Mouse (Mus musculus): Measurements from ENCODE around the gene Slc25a25. TPM values are rescaled to one million over a fixed set of nuclear protein-coding genes. Genes with fewer than 3 reads are reported as not detected.

Slc25a25 gene
- polyA plus RNA-seq, 1 experiment = 16.6 TPM

DNA sequence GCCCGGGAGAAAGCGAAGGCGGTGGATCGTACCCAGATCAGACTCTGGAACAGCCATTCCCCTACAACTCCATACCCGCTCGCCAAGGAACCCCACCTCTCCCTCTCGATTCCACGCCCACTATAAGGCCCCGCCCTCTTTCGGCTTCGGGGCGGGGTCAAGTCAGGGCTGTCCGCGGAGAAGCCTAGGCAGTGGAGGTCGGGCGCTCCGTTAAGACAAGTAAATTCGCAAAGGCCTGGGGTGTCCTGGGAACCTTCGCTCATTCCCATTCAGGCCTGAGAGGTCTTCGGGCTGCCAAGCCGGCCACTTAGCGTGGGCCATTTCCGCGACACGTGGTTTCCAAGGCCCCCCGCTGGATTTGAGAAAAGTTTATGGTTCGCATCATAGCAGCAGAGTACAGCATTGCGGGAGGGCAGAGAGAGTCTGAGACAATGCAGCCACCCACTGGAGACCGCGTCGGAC, 55.7 kb downstream of the Slc25a25 start, which contains the start of gene Ptges2:
Gene Ptges2, plus strand, starts transcription at position 413 of the 462 bp plus-strand sequence.
- Histone ChIP-seq H3K4me1 (ENCODE audit: control insufficient read depth, insufficient read depth, low read length) (peaks cover 7% of the 10 kb centered on the region), H3K27ac (ENCODE audit: insufficient read depth, low read length) (peak within 1 kb of the TSS; percentile 86), H3K4me3 (ENCODE audit: insufficient read depth, low read length) (peak within 1 kb of the TSS; percentile 86)
- TF ChIP-seq CTCF (IDR thresholded peaks at IDR 0.05; ENCODE audit: borderline replicate concordance, insufficient read depth, low read length) (no peak), POLR2A (IDR thresholded peaks at IDR 0.05; ENCODE audit: low read depth, low read length) (peak; percentile 89)

DNA sequence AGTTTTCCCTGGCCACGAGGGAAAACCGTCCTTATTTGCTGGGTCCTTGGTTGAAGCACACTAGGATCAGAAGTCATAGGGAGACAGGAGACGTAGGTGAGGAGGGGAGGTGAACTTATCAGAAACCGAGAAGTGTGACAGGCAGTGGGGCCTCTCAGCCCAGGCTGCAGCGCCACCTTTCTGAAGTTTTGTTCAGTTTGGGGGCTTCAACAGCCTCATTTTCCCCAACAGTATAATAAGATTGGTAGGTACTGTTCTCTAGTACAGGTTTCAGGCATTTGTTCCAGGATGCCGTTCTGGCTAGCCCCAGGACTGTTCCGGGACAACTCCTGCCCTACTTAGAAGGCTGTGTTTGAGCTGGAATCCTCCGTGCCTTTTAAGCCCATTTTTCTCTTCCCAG, 56.3 kb downstream of the Slc25a25 start:
- peak; percentile 50; the same call in 1 of the 2 replicates for TF ChIP-seq CTCF (IDR thresholded peaks at IDR 0.05; ENCODE audit: borderline replicate concordance, insufficient read depth, low read length)
- no peak for TF ChIP-seq POLR2A (IDR thresholded peaks at IDR 0.05; ENCODE audit: low read depth, low read length)

DNA sequence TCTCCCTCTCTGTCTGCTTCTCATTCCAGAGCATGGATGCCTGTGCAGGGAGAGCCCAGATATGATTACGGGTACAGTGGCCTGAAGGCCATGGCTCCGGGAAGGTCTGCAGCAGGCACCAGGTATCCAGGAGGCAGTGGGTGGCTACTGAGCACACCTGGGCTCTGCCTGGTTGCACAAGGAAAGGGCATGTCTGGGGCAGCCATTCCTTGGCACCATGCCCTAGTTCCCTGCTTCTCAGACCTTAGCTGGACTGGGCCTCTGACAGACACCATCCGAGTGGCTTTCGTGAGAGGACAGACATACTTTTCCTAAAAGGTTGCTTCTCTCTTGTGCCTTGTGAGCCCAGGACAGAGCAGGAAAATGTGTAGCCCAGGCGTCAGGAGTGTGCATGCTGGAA, 59.2 kb downstream of the Slc25a25 start:
- TF ChIP-seq CTCF (IDR thresholded peaks at IDR 0.05; ENCODE audit: borderline replicate concordance, insufficient read depth, low read length) (no peak), POLR2A (IDR thresholded peaks at IDR 0.05; ENCODE audit: low read depth, low read length) (no peak)
- H3K4me3 ChIP-seq (ENCODE audit: insufficient read depth, low read length) = no peak overlapping the region
- no peak overlapping the region for H3K27ac ChIP-seq (ENCODE audit: insufficient read depth, low read length)

More for the DNA sequence above, 56.3 kb downstream of the Slc25a25 start:
- peak overlapping the region; percentile 86 for H3K4me3 ChIP-seq (ENCODE audit: insufficient read depth, low read length)
- peak overlapping the region; percentile 86 for H3K27ac ChIP-seq (ENCODE audit: insufficient read depth, low read length)
- H3K4me1 ChIP-seq (ENCODE audit: control insufficient read depth, insufficient read depth, low read length) = peaks cover 7% of the 10 kb centered on the region

DNA sequence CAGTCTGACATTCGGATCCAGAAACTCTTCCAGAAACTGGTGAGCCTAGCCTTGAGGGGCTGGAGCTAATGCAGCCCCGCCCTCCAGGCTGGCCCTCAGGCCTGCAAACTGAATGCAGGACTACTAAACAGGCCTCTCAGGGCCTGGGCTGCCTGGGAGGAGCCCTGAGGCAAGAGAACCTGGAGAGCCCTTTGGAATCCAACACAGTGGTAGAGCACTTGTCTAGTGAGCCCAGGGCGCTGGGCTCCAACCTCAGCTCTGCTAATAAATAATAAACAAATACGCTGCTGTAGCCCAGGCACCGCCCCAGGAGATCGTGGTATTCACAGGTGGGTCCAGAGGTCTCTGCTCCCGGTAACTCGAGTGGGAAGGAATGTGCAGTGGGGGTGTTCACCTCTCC, 60.4 kb downstream of the Slc25a25 start:
- Histone ChIP-seq H3K4me1 (ENCODE audit: control insufficient read depth, insufficient read depth, low read length) (no peaks in the 10 kb centered on the region), H3K27ac (ENCODE audit: insufficient read depth, low read length) (no peak overlapping the region), H3K4me3 (ENCODE audit: insufficient read depth, low read length) (no peak overlapping the region)
- TF ChIP-seq CTCF (IDR thresholded peaks at IDR 0.05; ENCODE audit: borderline replicate concordance, insufficient read depth, low read length) (no peak), POLR2A (IDR thresholded peaks at IDR 0.05; ENCODE audit: low read depth, low read length) (no peak)

More for the DNA sequence above, 59.2 kb downstream of the Slc25a25 start:
- H3K4me1 ChIP-seq (ENCODE audit: control insufficient read depth, insufficient read depth, low read length) = no peaks in the 10 kb centered on the region

DNA sequence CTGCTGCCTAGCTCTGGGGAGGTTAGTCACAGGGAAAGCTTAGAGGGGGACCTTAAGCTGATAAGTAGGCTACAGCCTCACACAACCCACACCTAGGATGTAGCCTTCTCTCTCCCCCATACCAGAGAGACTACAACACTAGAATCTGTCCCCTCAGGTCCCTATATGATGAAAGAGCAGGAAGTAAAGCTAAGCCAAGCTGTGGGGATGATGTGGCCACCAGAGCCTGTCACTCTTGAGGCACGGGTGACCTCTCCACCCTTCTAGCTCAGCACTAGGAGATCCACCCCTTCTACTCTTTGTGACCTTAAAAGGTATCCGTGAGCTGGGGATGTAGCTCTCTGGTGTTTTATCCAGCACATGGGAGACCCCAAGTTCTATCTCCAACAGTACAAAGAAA, 62.1 kb downstream of the Slc25a25 start:
- no peaks in the 10 kb centered on the region for H3K4me1 ChIP-seq (ENCODE audit: control insufficient read depth, insufficient read depth, low read length)
- no peak overlapping the region for H3K27ac ChIP-seq (ENCODE audit: insufficient read depth, low read length)
- TF ChIP-seq POLR2A (IDR thresholded peaks at IDR 0.05; ENCODE audit: low read depth, low read length) (no peak), CTCF (IDR thresholded peaks at IDR 0.05; ENCODE audit: borderline replicate concordance, insufficient read depth, low read length) (no peak)
- H3K4me3 ChIP-seq (ENCODE audit: insufficient read depth, low read length) = no peak overlapping the region

DNA sequence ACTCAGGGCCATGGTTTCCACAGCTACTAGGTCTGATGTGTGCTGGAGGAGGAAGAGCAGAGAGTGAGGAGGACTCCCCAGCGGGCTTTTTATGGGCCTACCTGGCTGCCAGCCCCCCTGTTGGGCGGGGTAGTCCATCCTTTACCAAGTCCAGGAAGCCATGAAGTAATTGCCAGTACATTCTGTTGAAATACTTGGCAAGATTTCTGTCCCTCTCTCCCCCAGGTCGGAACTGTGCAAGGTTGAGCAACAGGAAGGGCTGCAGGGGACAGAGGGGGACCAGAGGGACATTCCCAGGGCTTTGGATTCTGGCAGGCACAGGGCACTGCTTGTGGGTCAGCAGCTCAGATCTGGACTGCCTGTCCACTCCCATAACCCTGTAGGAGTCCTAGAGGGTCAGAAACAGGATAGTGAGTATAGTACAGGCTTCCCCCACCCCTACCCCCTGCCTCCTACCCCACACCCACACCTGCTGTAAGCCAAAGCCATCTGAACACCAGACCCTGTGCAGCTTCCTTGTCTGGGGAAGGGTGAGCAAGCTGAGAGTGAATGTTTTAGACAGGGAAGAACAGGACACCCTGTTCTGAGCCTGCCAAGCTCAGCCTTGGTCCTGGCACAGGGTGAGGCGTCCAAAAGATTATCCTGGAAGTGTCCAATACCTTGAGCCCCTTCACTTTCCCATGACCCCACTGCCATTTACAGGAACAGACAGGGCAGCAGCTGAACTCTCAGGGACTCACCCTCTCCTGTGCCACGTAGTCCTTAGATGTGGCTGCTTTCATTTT, 63.3 kb downstream of the Slc25a25 start, which contains the start of gene Lcn2:
Gene Lcn2, minus strand, starts transcription at position 547 of the 785 bp plus-strand sequence.
- Histone ChIP-seq H3K4me3 (ENCODE audit: insufficient read depth, low read length) (no peak within 1 kb of the TSS), H3K4me1 (ENCODE audit: control insufficient read depth, insufficient read depth, low read length) (no peaks in the 10 kb centered on the region), H3K27ac (ENCODE audit: insufficient read depth, low read length) (no peak within 1 kb of the TSS)
- TF ChIP-seq CTCF (IDR thresholded peaks at IDR 0.05; ENCODE audit: borderline replicate concordance, insufficient read depth, low read length) (no peak), POLR2A (IDR thresholded peaks at IDR 0.05; ENCODE audit: low read depth, low read length) (no peak)

DNA sequence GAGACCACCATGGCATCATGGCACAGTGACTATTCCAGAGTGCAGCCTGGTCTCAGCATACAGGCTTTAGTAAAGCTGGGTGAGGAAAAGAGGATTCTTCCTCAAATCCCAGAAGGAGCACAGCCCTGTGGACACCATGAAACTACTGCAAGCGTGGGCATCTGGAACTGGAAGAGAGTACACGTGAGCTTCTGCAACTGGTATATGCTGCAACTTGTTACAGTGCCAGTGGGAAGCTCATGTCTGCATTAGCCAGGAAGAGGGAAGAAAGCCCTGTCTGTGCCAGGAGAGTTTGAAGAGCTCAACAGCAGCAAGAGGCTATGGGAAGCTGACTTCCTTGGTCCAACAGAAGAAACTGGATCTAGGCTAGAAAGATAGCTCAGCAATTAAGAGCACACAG, 68.6 kb downstream of the Slc25a25 start:
- no peak overlapping the region for H3K4me3 ChIP-seq (ENCODE audit: insufficient read depth, low read length)
- no peaks in the 10 kb centered on the region for H3K4me1 ChIP-seq (ENCODE audit: control insufficient read depth, insufficient read depth, low read length)
- TF ChIP-seq CTCF (IDR thresholded peaks at IDR 0.05; ENCODE audit: borderline replicate concordance, insufficient read depth, low read length) = no peak
- no peak for TF ChIP-seq POLR2A (IDR thresholded peaks at IDR 0.05; ENCODE audit: low read depth, low read length)
- H3K27ac ChIP-seq (ENCODE audit: insufficient read depth, low read length) = no peak overlapping the region

DNA sequence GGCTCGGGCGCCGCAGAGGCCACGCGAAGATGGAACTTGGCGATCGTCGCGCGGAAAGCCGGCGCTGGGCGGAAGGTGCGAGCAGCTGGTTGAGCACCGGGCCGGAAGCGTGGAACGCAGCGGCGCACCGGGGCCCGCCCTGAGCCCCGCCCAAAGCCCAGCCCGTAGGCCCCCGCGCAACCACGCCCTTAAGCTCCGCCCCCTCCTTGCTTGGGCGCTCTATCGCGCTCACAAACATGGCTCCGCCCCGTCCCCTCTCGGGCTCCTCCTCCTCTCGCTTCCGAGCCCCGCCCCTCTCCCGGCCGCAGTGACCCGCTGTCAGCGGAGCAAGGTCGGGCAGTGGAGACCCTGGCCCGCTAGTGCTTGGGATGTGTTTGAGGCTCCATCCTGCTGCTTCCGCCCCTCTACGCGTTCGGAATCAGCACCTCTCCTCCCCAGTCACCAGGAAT, 69.4 kb downstream of the Slc25a25 start, which contains the start of gene 1110008P14Rik:
Gene 1110008P14Rik, minus strand, starts transcription at position 164 of the 449 bp plus-strand sequence.
- no peak within 1 kb of the TSS for H3K27ac ChIP-seq (ENCODE audit: insufficient read depth, low read length)
- H3K4me1 ChIP-seq (ENCODE audit: control insufficient read depth, insufficient read depth, low read length) = no peaks in the 10 kb centered on the region
- no peak for TF ChIP-seq CTCF (IDR thresholded peaks at IDR 0.05; ENCODE audit: borderline replicate concordance, insufficient read depth, low read length)
- TF ChIP-seq POLR2A (IDR thresholded peaks at IDR 0.05; ENCODE audit: low read depth, low read length) = peak; percentile 50
- peak within 1 kb of the TSS; percentile 82 for H3K4me3 ChIP-seq (ENCODE audit: insufficient read depth, low read length)

DNA sequence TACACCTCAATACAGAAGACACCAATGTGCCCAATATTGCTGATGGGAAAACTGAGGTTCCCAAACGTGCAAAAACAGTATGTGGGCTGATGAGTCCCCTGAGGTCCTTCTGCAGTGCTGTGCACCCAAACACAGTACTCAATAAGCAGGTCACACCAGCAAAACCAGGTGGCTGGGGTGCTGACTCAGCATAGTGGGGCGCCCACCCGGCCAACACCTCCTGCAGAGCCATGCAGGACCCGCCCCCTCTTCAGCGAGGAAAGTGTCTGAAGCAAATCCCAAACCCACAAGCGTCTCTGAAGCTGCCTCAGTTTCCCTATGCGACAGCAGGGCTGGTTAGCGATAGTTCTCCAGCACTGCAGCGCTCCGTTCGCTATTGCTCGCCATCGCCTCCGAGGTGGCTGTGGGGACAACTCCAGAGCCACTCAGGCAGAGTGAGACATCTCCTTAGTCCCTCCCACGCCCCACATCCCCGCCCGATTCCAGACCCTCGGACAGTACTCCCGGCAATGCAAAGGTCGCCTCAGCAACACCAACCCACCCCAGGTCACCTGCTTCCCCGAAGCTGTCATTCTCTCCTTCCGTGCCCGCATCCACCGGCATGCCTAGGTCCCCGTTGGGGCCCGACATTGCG, 70.0 kb downstream of the Slc25a25 start:
- no peak overlapping the region for H3K27ac ChIP-seq (ENCODE audit: insufficient read depth, low read length)
- TF ChIP-seq POLR2A (IDR thresholded peaks at IDR 0.05; ENCODE audit: low read depth, low read length) (no peak), CTCF (IDR thresholded peaks at IDR 0.05; ENCODE audit: borderline replicate concordance, insufficient read depth, low read length) (no peak)
- no peaks in the 10 kb centered on the region for H3K4me1 ChIP-seq (ENCODE audit: control insufficient read depth, insufficient read depth, low read length)
- H3K4me3 ChIP-seq (ENCODE audit: insufficient read depth, low read length) = peak overlapping the region; percentile 82

Measured in embryonic fibroblast, embryonic 13.5 days (primary cell).